Mouse (Mus musculus): ENCODE results near the gene Shisa4. TPM values are rescaled to one million over a fixed set of nuclear protein-coding genes. Genes with fewer than 3 reads are reported as not detected.
A peak's percentile ranks its signal among the peaks of the same experiment; 100 is the strongest.

The Shisa4 gene
- polyA plus RNA-seq (2014; fragmentation: Nextera tagmentation; extraction: Ambion mirVana), result 27.3 and 28.7 TPM in 2 replicates

GRCm38 (mm10) chr1:135374868-135375581 lies at the start of gene Shisa4:
TSS of gene Shisa4 (minus strand) at chr1:135375237.
- Histone ChIP-seq H3K27ac (ENCODE audit: low read depth) (peak within 1 kb of the TSS; percentile 64), H3K9me3 (ENCODE audit: control insufficient read depth, low read length) (no peaks in the 10 kb centered on the region), H3K4me1 (replicated peaks; ENCODE audit: control insufficient read depth, insufficient read depth, low read length) (peaks cover 10% of the 10 kb centered on the region), H3K36me3 (ENCODE audit: control insufficient read depth, insufficient read depth, low read length) (no peaks in the 10 kb centered on the region), H3K4me2 (ENCODE audit: low read length) (peak within 1 kb of the TSS; percentile 73), H3K27me3 (replicated peaks; ENCODE audit: control insufficient read depth, insufficient read depth, low read length) (no peaks in the 10 kb centered on the region), H3K9ac (ENCODE audit: low read length) (peak within 1 kb of the TSS; percentile 75), H3K4me3 (ENCODE audit: low read depth, low read length) (peak within 1 kb of the TSS; percentile 56)
- WGBS, result 2% methylated on average over 38 of the region's 38 CpGs
- peak; percentile 83 for ATAC-seq (replicated peaks; ENCODE audit: low FRiP score, low TSS enrichment, low read depth)
- peak; percentile 77 for DNase-seq (ENCODE audit: low spot score)

- Histone ChIP-seq H3K27me3 (replicated peaks; ENCODE audit: control insufficient read depth, insufficient read depth, low read length) (no peaks in the 10 kb centered on the region), H3K27ac (ENCODE audit: low read depth) (no peak overlapping the region), H3K36me3 (ENCODE audit: control insufficient read depth, insufficient read depth, low read length) (peaks cover 70% of the 10 kb centered on the region), H3K4me2 (ENCODE audit: low read length) (no peak overlapping the region), H3K4me3 (ENCODE audit: low read depth, low read length) (no peak overlapping the region), H3K9me3 (ENCODE audit: control insufficient read depth, low read length) (no peaks in the 10 kb centered on the region), H3K9ac (ENCODE audit: low read length) (no peak overlapping the region), H3K4me1 (replicated peaks; ENCODE audit: control insufficient read depth, insufficient read depth, low read length) (peaks cover 2% of the 10 kb centered on the region)
- no peak for ATAC-seq (replicated peaks; ENCODE audit: low FRiP score, low TSS enrichment, low read depth)
- DNase-seq (ENCODE audit: low spot score), result no peak
- 93% methylated on average over 6 of the region's 6 CpGs for WGBS
Measured at GRCm38 (mm10) chr1:135422772-135423171, 47.7 kb upstream of the Shisa4 start.

- no peak overlapping the region for H3K27ac ChIP-seq (ENCODE audit: low read depth)
- H3K4me1 ChIP-seq (replicated peaks; ENCODE audit: control insufficient read depth, insufficient read depth, low read length), result no peaks in the 10 kb centered on the region
- no peaks in the 10 kb centered on the region for H3K9me3 ChIP-seq (ENCODE audit: control insufficient read depth, low read length)
- no peak overlapping the region for H3K4me3 ChIP-seq (ENCODE audit: low read depth, low read length)
- peaks cover 97% of the 10 kb centered on the region for H3K36me3 ChIP-seq (ENCODE audit: control insufficient read depth, insufficient read depth, low read length)
- no peak overlapping the region for H3K4me2 ChIP-seq (ENCODE audit: low read length)
- H3K9ac ChIP-seq (ENCODE audit: low read length), result no peak overlapping the region
- DNase-seq (ENCODE audit: low spot score), result no peak
- no peaks in the 10 kb centered on the region for H3K27me3 ChIP-seq (replicated peaks; ENCODE audit: control insufficient read depth, insufficient read depth, low read length)
- no peak for ATAC-seq (replicated peaks; ENCODE audit: low FRiP score, low TSS enrichment, low read depth)
Measured at GRCm38 (mm10) chr1:135413996-135414395, 39.0 kb upstream of the Shisa4 start.

- 85% methylated on average over 4 of the region's 4 CpGs for WGBS
- no peak for ATAC-seq (replicated peaks; ENCODE audit: low FRiP score, low TSS enrichment, low read depth)
Measured at GRCm38 (mm10) chr1:135412130-135412529, 37.1 kb upstream of the Shisa4 start.

GRCm38 (mm10) chr1:135410967-135411366 lies 35.9 kb upstream of the Shisa4 start:
- no peak overlapping the region for H3K9ac ChIP-seq (ENCODE audit: low read length)
- DNase-seq (ENCODE audit: low spot score) (no peak), ATAC-seq (replicated peaks; ENCODE audit: low FRiP score, low TSS enrichment, low read depth) (no peak)
- no peak overlapping the region for H3K27ac ChIP-seq (ENCODE audit: low read depth)
- no peaks in the 10 kb centered on the region for H3K27me3 ChIP-seq (replicated peaks; ENCODE audit: control insufficient read depth, insufficient read depth, low read length)
- H3K4me3 ChIP-seq (ENCODE audit: low read depth, low read length), result no peak overlapping the region
- WGBS, result 70% methylated on average over 2 of the region's 2 CpGs
- no peak overlapping the region for H3K4me2 ChIP-seq (ENCODE audit: low read length)
- H3K36me3 ChIP-seq (ENCODE audit: control insufficient read depth, insufficient read depth, low read length), result peaks cover 97% of the 10 kb centered on the region
- no peaks in the 10 kb centered on the region for H3K4me1 ChIP-seq (replicated peaks; ENCODE audit: control insufficient read depth, insufficient read depth, low read length)
- H3K9me3 ChIP-seq (ENCODE audit: control insufficient read depth, low read length), result no peaks in the 10 kb centered on the region

More at GRCm38 (mm10) chr1:135412130-135412529, 37.1 kb upstream of the Shisa4 start:
- Histone ChIP-seq H3K4me3 (ENCODE audit: low read depth, low read length) (no peak overlapping the region), H3K4me1 (replicated peaks; ENCODE audit: control insufficient read depth, insufficient read depth, low read length) (no peaks in the 10 kb centered on the region), H3K27me3 (replicated peaks; ENCODE audit: control insufficient read depth, insufficient read depth, low read length) (no peaks in the 10 kb centered on the region), H3K9ac (ENCODE audit: low read length) (no peak overlapping the region), H3K4me2 (ENCODE audit: low read length) (no peak overlapping the region), H3K9me3 (ENCODE audit: control insufficient read depth, low read length) (no peaks in the 10 kb centered on the region), H3K36me3 (ENCODE audit: control insufficient read depth, insufficient read depth, low read length) (peaks cover 97% of the 10 kb centered on the region), H3K27ac (ENCODE audit: low read depth) (no peak overlapping the region)
- DNase-seq (ENCODE audit: low spot score), result no peak

- DNase-seq (ENCODE audit: low spot score) (no peak), ATAC-seq (replicated peaks; ENCODE audit: low FRiP score, low TSS enrichment, low read depth) (no peak)
- Histone ChIP-seq H3K4me1 (replicated peaks; ENCODE audit: control insufficient read depth, insufficient read depth, low read length) (no peaks in the 10 kb centered on the region), H3K27ac (ENCODE audit: low read depth) (no peak overlapping the region), H3K36me3 (ENCODE audit: control insufficient read depth, insufficient read depth, low read length) (peaks cover 97% of the 10 kb centered on the region), H3K9ac (ENCODE audit: low read length) (no peak overlapping the region), H3K27me3 (replicated peaks; ENCODE audit: control insufficient read depth, insufficient read depth, low read length) (no peaks in the 10 kb centered on the region), H3K4me2 (ENCODE audit: low read length) (no peak overlapping the region), H3K4me3 (ENCODE audit: low read depth, low read length) (no peak overlapping the region), H3K9me3 (ENCODE audit: control insufficient read depth, low read length) (no peaks in the 10 kb centered on the region)
- 97% methylated on average over 4 of the region's 4 CpGs for WGBS
Measured at GRCm38 (mm10) chr1:135408973-135409372, 33.9 kb upstream of the Shisa4 start.

GRCm38 (mm10) chr1:135405356-135405755 lies 30.3 kb upstream of the Shisa4 start:
- H3K4me3 ChIP-seq (ENCODE audit: low read depth, low read length), result no peak overlapping the region
- ATAC-seq (replicated peaks; ENCODE audit: low FRiP score, low TSS enrichment, low read depth), result no peak
- H3K9me3 ChIP-seq (ENCODE audit: control insufficient read depth, low read length), result no peaks in the 10 kb centered on the region
- DNase-seq (ENCODE audit: low spot score), result no peak
- H3K4me1 ChIP-seq (replicated peaks; ENCODE audit: control insufficient read depth, insufficient read depth, low read length), result no peaks in the 10 kb centered on the region
- H3K4me2 ChIP-seq (ENCODE audit: low read length), result no peak overlapping the region
- no peak overlapping the region for H3K27ac ChIP-seq (ENCODE audit: low read depth)
- H3K27me3 ChIP-seq (replicated peaks; ENCODE audit: control insufficient read depth, insufficient read depth, low read length), result no peaks in the 10 kb centered on the region
- H3K9ac ChIP-seq (ENCODE audit: low read length), result no peak overlapping the region
- H3K36me3 ChIP-seq (ENCODE audit: control insufficient read depth, insufficient read depth, low read length), result peaks cover 99% of the 10 kb centered on the region
- WGBS, result 81% methylated on average over 7 of the region's 7 CpGs

GRCm38 (mm10) chr1:135401452-135402110 lies 26.5 kb upstream of the Shisa4 start:
- Histone ChIP-seq H3K36me3 (ENCODE audit: control insufficient read depth, insufficient read depth, low read length) (peaks cover 95% of the 10 kb centered on the region), H3K9ac (ENCODE audit: low read length) (no peak overlapping the region), H3K27me3 (replicated peaks; ENCODE audit: control insufficient read depth, insufficient read depth, low read length) (no peaks in the 10 kb centered on the region), H3K27ac (ENCODE audit: low read depth) (no peak overlapping the region), H3K4me1 (replicated peaks; ENCODE audit: control insufficient read depth, insufficient read depth, low read length) (no peaks in the 10 kb centered on the region), H3K9me3 (ENCODE audit: control insufficient read depth, low read length) (no peaks in the 10 kb centered on the region), H3K4me3 (ENCODE audit: low read depth, low read length) (no peak overlapping the region), H3K4me2 (ENCODE audit: low read length) (no peak overlapping the region)
- ATAC-seq (replicated peaks; ENCODE audit: low FRiP score, low TSS enrichment, low read depth) (no peak), DNase-seq (ENCODE audit: low spot score) (no peak)
- WGBS, result 100% methylated on average over 3 of the region's 3 CpGs

- Histone ChIP-seq H3K9ac (ENCODE audit: low read length) (no peak overlapping the region), H3K36me3 (ENCODE audit: control insufficient read depth, insufficient read depth, low read length) (peaks cover 93% of the 10 kb centered on the region), H3K27me3 (replicated peaks; ENCODE audit: control insufficient read depth, insufficient read depth, low read length) (no peaks in the 10 kb centered on the region), H3K4me2 (ENCODE audit: low read length) (no peak overlapping the region), H3K4me3 (ENCODE audit: low read depth, low read length) (no peak overlapping the region), H3K27ac (ENCODE audit: low read depth) (no peak overlapping the region), H3K4me1 (replicated peaks; ENCODE audit: control insufficient read depth, insufficient read depth, low read length) (no peaks in the 10 kb centered on the region), H3K9me3 (ENCODE audit: control insufficient read depth, low read length) (no peaks in the 10 kb centered on the region)
- WGBS, result 93% methylated on average over 5 of the region's 5 CpGs
- ATAC-seq (replicated peaks; ENCODE audit: low FRiP score, low TSS enrichment, low read depth) (no peak), DNase-seq (ENCODE audit: low spot score) (no peak)
Measured at GRCm38 (mm10) chr1:135399466-135399865, 24.4 kb upstream of the Shisa4 start.

Measured in intestine, embryonic 14.5 days (tissue).